Mouse (Mus musculus) heart, embryonic 16.5 days (tissue): ENCODE results near the gene Ctrb1. TPM values are rescaled to one million over a fixed set of nuclear protein-coding genes. Genes with fewer than 3 reads are reported as not detected.
"Not testable (repeated sequence)": the region's sequence is repeated elsewhere in the genome, so short reads cannot be mapped to it uniquely, and the experiment has no call there.

Source experiments
- ATAC-seq: fragments of 200-750 bp; cut with Nextera tagmentation; replicated peaks from 2 replicates; pipeline ENCODE4 v1.8.0; 2017; ENCODE audit warnings: moderate number of reproducible peaks; ENCODE audit not compliant: insufficient read depth, low FRiP score; ENCODE audit errors: extremely low read depth
- H3K27ac ChIP-seq: fragments of 300-500 bp; sonication (generic); 2 replicates; pipeline ENCODE4 v1.5.1; 2014; ENCODE audit warnings: mild to moderate bottlenecking, low read length, control low read depth, moderate library complexity
- H3K27me3 ChIP-seq: fragments of 300-500 bp; sonication (generic); 2 replicates; pipeline ENCODE4 v1.6.1; 2014; ENCODE audit warnings: low read length, mixed read lengths; ENCODE audit not compliant: control insufficient read depth, insufficient read depth
- H3K36me3 ChIP-seq: fragments of 300-500 bp; sonication (generic); 2 replicates; pipeline ENCODE4 v1.6.1; 2014; ENCODE audit not compliant: control insufficient read depth, insufficient read depth
- H3K4me1 ChIP-seq: fragments of 300-500 bp; sonication (generic); 2 replicates; pipeline ENCODE4 v1.6.1; 2014; ENCODE audit warnings: low read length, mixed read lengths; ENCODE audit not compliant: control insufficient read depth, insufficient read depth
- H3K4me2 ChIP-seq: fragments of 300-500 bp; sonication (generic); 2 replicates; pipeline ENCODE4 v1.6.1; 2014; ENCODE audit warnings: low read depth, mild to moderate bottlenecking, control low read depth, low read length
- H3K4me3 ChIP-seq: fragments of 300-500 bp; sonication (generic); 2 replicates; pipeline ENCODE4 v1.5.1; 2014; ENCODE audit warnings: mild to moderate bottlenecking, control low read depth, low read length
- H3K9ac ChIP-seq: fragments of 300-500 bp; sonication (generic); 2 replicates; pipeline ENCODE4 v1.6.1; 2014; ENCODE audit warnings: low read length, control low read depth
- H3K9me3 ChIP-seq: fragments of 300-500 bp; sonication (generic); replicated peaks from 2 replicates; pipeline ENCODE4 v1.6.1; 2016; ENCODE audit warnings: low read length; ENCODE audit not compliant: control insufficient read depth
- WGBS: fragments of 180-500 bp; shearing (Covaris S2); extraction: QIAGEN DNeasy Blood & Tissue Kit; methylation state at CpG from one replicate; pipeline ENCODE4 v1.1.7; 2014; 5-methylcytosine and 5-hydroxymethylcytosine counted together
- polyA plus RNA-seq: library from polyadenylated mRNA; unstranded; fragments of >200 nt; fragmentation: Nextera tagmentation; extraction: Ambion mirVana; gene quantifications from 2 replicates; pipeline ENCODE4 v1.2.1, GENCODE M21; 2015

Ctrb1 gene
- polyA plus RNA-seq, 1 experiment from 2014 or later, result 2.1 TPM

DNA sequence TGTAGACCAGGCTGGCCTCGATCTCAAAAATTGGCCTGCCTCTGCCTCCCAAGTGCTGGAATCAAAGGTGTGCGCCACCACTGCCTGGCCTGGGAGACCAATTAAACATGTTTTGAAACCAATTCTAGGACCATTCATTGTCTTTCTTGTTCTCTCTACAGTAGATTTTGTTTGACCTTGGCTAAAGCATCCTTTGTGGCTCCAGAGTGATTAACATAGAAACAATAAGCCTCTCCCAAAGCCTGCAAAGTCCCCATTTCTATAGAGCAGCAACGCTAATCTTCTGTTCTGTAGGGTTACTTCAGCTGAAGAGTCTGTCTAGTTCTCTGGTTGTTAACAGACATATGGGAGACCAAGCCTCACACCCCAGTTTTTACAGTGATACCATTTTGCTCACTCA is 40.2 kb downstream of the Ctrb1 start:
- H3K9me3 ChIP-seq, result no peaks in the 10 kb centered on the region

DNA sequence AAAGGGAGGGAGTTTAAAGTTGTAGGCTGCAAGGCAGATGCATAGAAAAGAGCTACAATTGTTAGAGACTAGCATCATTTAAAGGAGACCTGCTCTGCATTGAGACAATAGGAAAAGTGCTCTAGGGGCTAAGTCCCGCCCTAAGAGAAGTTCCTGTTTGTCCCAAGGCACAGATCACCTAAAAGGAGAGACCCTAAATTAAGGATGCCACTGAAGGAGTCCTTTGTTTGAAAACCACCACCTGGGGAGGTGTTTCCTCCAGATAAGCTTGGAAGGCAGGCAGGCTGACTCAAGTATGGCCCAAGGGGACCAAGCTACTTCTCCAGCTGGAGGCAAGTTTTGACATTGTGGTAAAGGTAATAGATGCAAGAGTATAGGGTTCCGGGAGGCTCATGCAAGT is 42.0 kb downstream of the Ctrb1 start:
- H3K4me2 ChIP-seq, result no peak overlapping the region
- ATAC-seq, result no peak
- WGBS, result 80% methylated on average over 2 of the region's 2 CpGs
- H3K9me3 ChIP-seq, result no peaks in the 10 kb centered on the region
- H3K36me3 ChIP-seq, result no peaks in the 10 kb centered on the region; the same call in 1 of the 2 replicates
- H3K27me3 ChIP-seq, result no peaks in the 10 kb centered on the region
- no peak overlapping the region for H3K9ac ChIP-seq
- peaks cover 6% of the 10 kb centered on the region for H3K4me1 ChIP-seq
- no peak overlapping the region for H3K4me3 ChIP-seq
- no peak overlapping the region for H3K27ac ChIP-seq

More for the DNA sequence above, 40.2 kb downstream of the Ctrb1 start:
- H3K9ac ChIP-seq, result no peak overlapping the region
- H3K4me1 ChIP-seq, result peaks cover 4% of the 10 kb centered on the region
- 90% methylated on average over 3 of the region's 3 CpGs for WGBS
- no peak for ATAC-seq
- H3K36me3 ChIP-seq, result no peaks in the 10 kb centered on the region; the same call in 1 of the 2 replicates
- no peak overlapping the region for H3K4me3 ChIP-seq
- H3K4me2 ChIP-seq, result no peak overlapping the region
- no peak overlapping the region for H3K27ac ChIP-seq
- H3K27me3 ChIP-seq, result no peaks in the 10 kb centered on the region

DNA sequence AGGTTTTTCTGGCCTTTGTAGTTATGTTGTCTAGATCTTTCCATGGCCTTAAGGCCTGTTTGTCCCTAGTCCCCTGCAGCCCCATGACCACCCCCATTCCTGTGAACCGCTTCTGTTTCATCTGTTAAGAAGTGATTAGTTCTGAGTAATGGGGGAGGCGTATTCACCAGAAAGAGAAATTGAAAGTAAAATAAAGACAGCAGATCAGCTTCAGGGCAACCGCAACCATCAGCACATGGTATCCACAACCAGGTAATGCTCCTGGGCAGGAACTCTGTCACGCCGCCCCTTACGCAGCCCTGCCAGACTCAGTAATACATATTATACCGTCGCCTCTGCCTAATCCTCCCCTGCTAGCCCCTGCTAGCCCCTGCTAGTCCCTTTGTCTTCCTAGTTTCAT is 45.1 kb downstream of the Ctrb1 start:
- H3K36me3 ChIP-seq, result no peaks in the 10 kb centered on the region; the same call in 1 of the 2 replicates
- peaks cover 14% of the 10 kb centered on the region for H3K4me1 ChIP-seq
- H3K9me3 ChIP-seq, result no peaks in the 10 kb centered on the region
- no peak for ATAC-seq
- H3K4me3 ChIP-seq, result no peak overlapping the region
- H3K27ac ChIP-seq, result no peak overlapping the region
- H3K27me3 ChIP-seq, result no peaks in the 10 kb centered on the region
- no peak overlapping the region for H3K4me2 ChIP-seq
- no peak overlapping the region for H3K9ac ChIP-seq
- WGBS, result 91% methylated on average over 8 of the region's 8 CpGs

DNA sequence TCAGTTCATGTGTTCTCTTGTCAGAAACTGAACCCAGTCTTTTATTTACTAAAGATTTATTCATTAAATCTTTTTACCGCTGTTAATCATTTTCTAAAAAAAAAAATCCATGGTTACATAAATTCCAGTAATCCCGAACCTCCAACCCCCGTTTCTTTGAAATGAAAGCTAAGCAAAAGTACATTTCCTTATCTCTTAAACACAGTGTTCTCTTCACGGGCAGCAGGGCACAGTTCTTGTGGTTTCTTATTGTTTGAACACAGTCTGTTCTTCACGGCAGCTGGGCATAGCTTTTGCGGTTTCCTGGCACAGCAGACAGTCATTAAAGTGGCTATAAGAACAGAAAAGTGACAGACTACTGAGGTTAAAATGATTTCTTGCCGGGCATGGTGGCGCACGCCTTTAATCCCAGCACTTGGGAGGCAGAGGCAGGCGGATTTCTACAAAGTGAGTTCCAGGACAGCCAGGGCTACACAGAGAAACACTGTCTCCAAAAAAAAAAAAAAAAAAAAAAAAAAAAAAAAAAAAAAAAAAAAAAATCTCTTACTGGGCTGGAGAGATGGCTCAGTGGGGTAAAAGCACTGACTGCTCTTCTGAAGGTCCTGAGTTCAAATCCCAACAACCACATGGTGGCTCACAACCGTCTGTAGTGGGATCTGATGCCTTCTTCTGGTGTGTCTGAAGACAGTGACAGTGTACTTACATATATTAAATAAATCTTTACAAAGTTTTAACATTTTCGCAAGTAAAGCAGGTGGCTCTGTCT is 46.3 kb downstream of the Ctrb1 start:
- not testable (repeated sequence) for H3K27me3 ChIP-seq, H3K9me3 ChIP-seq, H3K36me3 ChIP-seq, ATAC-seq
- H3K4me1 ChIP-seq, result peaks cover 14% of the 10 kb centered on the region
- peak overlapping the region; percentile 86 for H3K4me2 ChIP-seq
- peak overlapping the region; percentile 60 for H3K27ac ChIP-seq
- H3K4me3 ChIP-seq, result peak overlapping the region; percentile 98
- WGBS, result 51% methylated on average over 12 of the region's 12 CpGs
- H3K9ac ChIP-seq, result peak overlapping the region; percentile 99

DNA sequence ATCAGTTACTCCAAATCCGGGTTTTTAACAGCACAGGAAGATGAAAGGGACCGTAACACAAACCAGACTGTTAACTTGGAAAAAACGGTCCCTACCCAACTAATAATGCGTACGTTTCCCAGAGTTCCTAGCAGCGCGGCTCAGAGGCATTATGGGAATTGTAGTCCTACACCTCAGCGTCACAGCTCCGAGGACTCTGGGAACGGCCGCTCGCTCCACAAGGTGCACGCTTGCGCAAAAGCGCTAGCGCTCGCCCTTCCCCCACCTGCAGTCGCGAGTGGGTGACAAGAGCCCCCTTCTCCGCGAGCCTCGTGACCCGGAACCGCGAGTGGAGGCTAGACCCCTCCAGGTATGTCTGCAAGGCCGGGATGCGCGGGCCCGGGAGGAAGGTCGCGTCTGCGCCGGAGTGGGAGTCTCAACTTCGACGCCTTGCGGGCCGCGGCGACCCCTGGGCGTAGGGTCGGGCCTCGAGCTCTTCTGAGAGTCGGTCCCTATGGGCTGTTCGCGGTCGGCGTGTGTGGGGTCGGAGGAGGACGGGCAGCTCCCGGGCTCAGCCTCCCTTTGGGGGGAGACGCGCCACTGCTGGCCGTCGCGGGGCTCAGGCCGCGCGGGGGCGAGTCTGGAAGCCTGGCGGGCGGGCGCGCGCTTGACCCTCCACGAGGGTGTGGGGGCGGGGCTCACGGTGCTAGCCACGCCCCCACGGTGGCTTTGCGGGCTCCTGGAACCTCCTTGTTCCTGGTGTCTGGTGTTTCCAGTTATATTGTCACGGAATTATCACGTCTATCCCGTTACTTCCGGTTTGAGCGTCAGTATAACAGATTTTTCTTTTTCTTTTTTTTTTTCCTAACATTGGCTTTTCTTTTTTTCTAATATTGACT is 47.3 kb downstream of the Ctrb1 start, which contains the start of gene Zfp1:
Gene Zfp1, plus strand, starts transcription at position 138 of the 878 bp plus-strand sequence.
- WGBS, result under 1% methylated on average over 73 of the region's 75 CpGs
- peak within 1 kb of the TSS; percentile 99 for H3K9ac ChIP-seq
- H3K4me2 ChIP-seq, result peak within 1 kb of the TSS; percentile 86
- peaks cover 13% of the 10 kb centered on the region for H3K4me1 ChIP-seq
- H3K27me3 ChIP-seq, result no peaks in the 10 kb centered on the region
- H3K36me3 ChIP-seq, result no peaks in the 10 kb centered on the region; the same call in 1 of the 2 replicates
- H3K4me3 ChIP-seq, result peak within 1 kb of the TSS; percentile 98
- no peaks in the 10 kb centered on the region for H3K9me3 ChIP-seq
- peak; percentile 98 for ATAC-seq
- peak within 1 kb of the TSS; percentile 98 for H3K27ac ChIP-seq

DNA sequence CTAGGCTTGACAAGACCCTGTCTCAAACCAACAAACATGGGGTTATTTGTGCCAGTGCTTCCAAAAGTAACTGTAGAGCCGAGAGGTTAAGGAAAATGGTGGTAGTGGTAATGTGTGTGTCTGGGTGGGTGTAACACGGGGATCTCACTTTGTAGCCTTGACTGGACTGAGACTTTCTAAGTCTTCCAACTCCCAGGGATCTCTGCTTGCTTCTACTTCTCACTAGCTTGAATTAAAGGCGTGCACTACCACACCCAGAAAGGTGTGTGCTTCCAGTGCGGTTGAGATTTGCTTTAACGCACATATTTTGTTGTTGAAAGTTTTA is 47.9 kb downstream of the Ctrb1 start:
- WGBS, result 7% methylated on average over 5 of the region's 5 CpGs
- peaks cover 10% of the 10 kb centered on the region for H3K4me1 ChIP-seq
- H3K9me3 ChIP-seq, result no peaks in the 10 kb centered on the region
- peak; percentile 2; the same call in 1 of the 2 replicates for ATAC-seq
- peak overlapping the region; percentile 86 for H3K4me2 ChIP-seq
- H3K4me3 ChIP-seq, result peak overlapping the region; percentile 98
- no peaks in the 10 kb centered on the region; the same call in 1 of the 2 replicates for H3K36me3 ChIP-seq
- H3K9ac ChIP-seq, result peak overlapping the region; percentile 99
- H3K27me3 ChIP-seq, result no peaks in the 10 kb centered on the region
- H3K27ac ChIP-seq, result peak overlapping the region; percentile 98

DNA sequence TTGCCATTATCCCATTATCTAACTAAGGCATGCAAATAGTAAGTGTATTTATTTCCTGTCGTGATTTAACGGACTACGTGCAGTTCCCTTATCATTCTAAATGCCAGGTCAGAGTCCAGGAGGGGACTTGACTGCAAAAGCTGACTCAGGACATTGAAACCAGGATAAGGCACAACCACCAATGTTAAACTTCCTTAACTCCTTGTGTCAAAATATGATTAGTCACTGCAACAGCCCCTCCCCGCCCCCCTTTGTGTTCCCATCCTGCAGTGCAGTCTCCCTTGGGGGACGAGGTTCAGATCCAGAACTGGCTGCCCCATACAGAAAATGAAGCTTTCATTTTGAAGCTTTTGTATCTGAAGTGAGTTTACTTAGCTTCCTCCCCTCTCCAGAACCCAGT is 48.3 kb downstream of the Ctrb1 start:
- no peaks in the 10 kb centered on the region for H3K27me3 ChIP-seq
- no peaks in the 10 kb centered on the region for H3K9me3 ChIP-seq
- H3K36me3 ChIP-seq, result no peaks in the 10 kb centered on the region; the same call in 1 of the 2 replicates
- peak overlapping the region; percentile 86 for H3K4me2 ChIP-seq
- peak overlapping the region; percentile 99 for H3K9ac ChIP-seq
- 27% methylated on average over 5 of the region's 5 CpGs for whole genome bisulfite sequencing
- H3K4me3 ChIP-seq, result peak overlapping the region; percentile 98
- H3K27ac ChIP-seq, result peak overlapping the region; percentile 98
- peaks cover 10% of the 10 kb centered on the region for H3K4me1 ChIP-seq
- ATAC-seq, result no peak

DNA sequence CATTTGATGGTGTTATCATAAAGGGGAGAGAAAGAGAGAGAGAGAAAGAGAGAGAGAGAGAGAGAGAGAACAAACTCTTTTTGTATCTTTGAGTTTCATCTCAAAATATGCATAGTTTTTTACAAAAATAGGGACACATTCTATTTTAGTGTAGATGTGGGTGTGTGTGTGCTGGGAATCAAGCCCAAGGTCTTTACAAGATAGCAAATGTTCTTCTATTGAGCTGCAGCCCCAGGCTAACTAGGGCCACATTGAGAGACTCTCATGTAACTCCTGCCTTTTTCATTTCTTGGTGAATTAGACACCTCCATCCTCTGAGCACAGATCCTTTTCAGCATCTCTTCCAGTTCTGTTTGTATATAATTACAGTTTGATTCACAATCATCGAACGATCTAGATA is 49.7 kb downstream of the Ctrb1 start:
- H3K36me3 ChIP-seq, result no peaks in the 10 kb centered on the region
- H3K27ac ChIP-seq, result no peak overlapping the region
- 87% methylated on average over 2 of the region's 2 CpGs for WGBS
- H3K27me3 ChIP-seq, result no peaks in the 10 kb centered on the region
- ATAC-seq, result no peak
- no peaks in the 10 kb centered on the region for H3K9me3 ChIP-seq
- peaks cover 10% of the 10 kb centered on the region for H3K4me1 ChIP-seq
- H3K9ac ChIP-seq, result no peak overlapping the region
- H3K4me3 ChIP-seq, result no peak overlapping the region
- H3K4me2 ChIP-seq, result no peak overlapping the region

DNA sequence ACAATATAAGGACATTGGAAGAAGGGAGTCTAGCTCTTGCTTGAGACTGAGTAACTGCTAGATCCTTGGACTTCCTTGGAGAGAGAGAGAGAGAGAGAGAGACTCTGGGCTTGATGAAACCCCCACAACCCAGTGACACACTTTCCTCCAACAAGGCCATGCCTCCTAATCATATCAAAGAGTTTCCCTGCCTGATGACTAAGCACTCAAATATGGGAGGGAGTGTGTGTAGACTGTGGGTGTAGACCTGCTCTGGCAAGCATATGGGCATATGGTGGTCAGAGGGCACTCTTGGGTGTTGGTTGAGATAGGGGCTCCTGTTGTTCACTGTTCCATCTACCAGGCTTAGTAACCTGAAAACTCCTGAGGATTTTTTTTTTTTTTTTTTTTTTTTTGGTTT is 52.7 kb downstream of the Ctrb1 start:
- no peak for ATAC-seq
- H3K27ac ChIP-seq, result no peak overlapping the region
- H3K36me3 ChIP-seq, result no peaks in the 10 kb centered on the region
- H3K9me3 ChIP-seq, result no peaks in the 10 kb centered on the region
- no peak overlapping the region for H3K9ac ChIP-seq
- H3K4me1 ChIP-seq, result peaks cover 8% of the 10 kb centered on the region
- H3K4me2 ChIP-seq, result no peak overlapping the region
- H3K27me3 ChIP-seq, result no peaks in the 10 kb centered on the region
- H3K4me3 ChIP-seq, result no peak overlapping the region
